Mouse (Mus musculus) embryonic fibroblast, embryonic 13.5 days (primary cell): Measurements from ENCODE around the gene Prkag3. TPM values are rescaled to one million over a fixed set of nuclear protein-coding genes. Genes with fewer than 3 reads are reported as not detected.
A peak's percentile ranks its signal among the peaks of the same experiment; 100 is the strongest.

ENCODE experiments used
- H3K27ac ChIP-seq: 2 replicates; pipeline ENCODE4 v1.5.1; 2012; ENCODE audit warnings: low read length, control low read depth, inconsistent platforms; ENCODE audit not compliant: insufficient read depth
- H3K4me1 ChIP-seq: 2 replicates; pipeline ENCODE4 v1.6.1; 2011; ENCODE audit warnings: low read length; ENCODE audit not compliant: control insufficient read depth, insufficient read depth
- H3K4me3 ChIP-seq: 2 replicates; pipeline ENCODE4 v1.5.1; 2011; ENCODE audit warnings: mild to moderate bottlenecking, control low read depth, low read length; ENCODE audit not compliant: insufficient read depth
- CTCF ChIP-seq: IDR thresholded peaks from 2 replicates; pipeline ENCODE4 v1.5.1; 2011; ENCODE audit warnings: mild to moderate bottlenecking, control low read depth, low read length, moderate library complexity, borderline replicate concordance; ENCODE audit not compliant: insufficient read depth
- POLR2A ChIP-seq: IDR thresholded peaks from 2 replicates; pipeline ENCODE4 v1.6.1; 2011; ENCODE audit warnings: low read depth, mild to moderate bottlenecking, control low read depth, low read length, moderate library complexity
- polyA plus RNA-seq: library from polyadenylated mRNA; stranded (reverse); fragments of >200 nt; gene quantifications from 2 replicates; pipeline ENCODE4 v1.2.4, GENCODE M21; 2011; ENCODE audit warnings: low read depth; ENCODE audit not compliant: missing spikeins, insufficient read length

Gene Prkag3
- 0.26 and 0.32 TPM in 2 replicates for polyA plus RNA-seq

- Histone ChIP-seq H3K27ac (no peak within 1 kb of the TSS), H3K4me1 (peaks cover 7% of the 10 kb centered on the region; the same call in 1 of the 2 replicates), H3K4me3 (no peak within 1 kb of the TSS)
- no peak; the same call in 1 of the 2 replicates for TF ChIP-seq CTCF
- TF ChIP-seq POLR2A = no peak
These were observed at the start of gene Prkag3 for GRCm38 (mm10) chr1:74748643-74749271. Prkag3 (minus strand) TSS chr1:74749221.

DNA sequence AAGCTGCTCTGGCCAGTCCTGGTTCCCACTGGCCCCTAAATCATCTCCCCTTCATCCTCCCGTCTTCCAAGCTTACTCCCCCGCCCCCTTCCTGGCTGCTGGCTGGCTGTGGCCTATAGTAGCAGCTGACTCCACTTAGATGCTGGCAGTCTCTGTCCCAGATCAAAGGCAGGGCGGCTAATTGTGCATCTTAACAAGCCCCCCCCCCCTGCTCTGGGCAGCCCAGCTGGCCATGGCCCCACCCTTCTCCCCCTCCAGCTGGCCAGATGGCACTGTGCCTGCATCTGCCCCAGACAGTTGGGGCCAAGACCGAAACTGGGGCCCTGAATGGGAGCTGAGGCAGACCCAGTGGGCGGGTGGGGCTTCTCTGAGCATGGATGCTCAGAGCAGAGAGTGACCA lies 48.4 kb upstream of the Prkag3 start:
- Histone ChIP-seq H3K4me1 (no peaks in the 10 kb centered on the region), H3K4me3 (no peak overlapping the region), H3K27ac (no peak overlapping the region)
- TF ChIP-seq POLR2A (no peak), CTCF (no peak)

- H3K4me1 ChIP-seq = no peaks in the 10 kb centered on the region
- no peak for TF ChIP-seq CTCF
- TF ChIP-seq POLR2A = no peak
- no peak overlapping the region for H3K27ac ChIP-seq
These were observed 46.1 kb upstream of the Prkag3 start for GRCm38 (mm10) chr1:74795145-74795529.

GRCm38 (mm10) chr1:74794487-74795144 lies 45.6 kb upstream of the Prkag3 start:
- H3K4me3 ChIP-seq = 0 out of 2 replicates have a peak overlapping the region, but pooled peaks have one; percentile 8
- no peak overlapping the region for H3K27ac ChIP-seq
- TF ChIP-seq POLR2A (no peak), CTCF (no peak)
- H3K4me1 ChIP-seq = no peaks in the 10 kb centered on the region

More at GRCm38 (mm10) chr1:74795145-74795529, 46.1 kb upstream of the Prkag3 start:
- H3K4me3 ChIP-seq = no peak overlapping the region

GRCm38 (mm10) chr1:74792831-74793660 lies 44.0 kb upstream of the Prkag3 start:
- TF ChIP-seq POLR2A (no peak), CTCF (no peak)
- Histone ChIP-seq H3K4me1 (no peaks in the 10 kb centered on the region), H3K4me3 (no peak overlapping the region), H3K27ac (no peak overlapping the region)

DNA sequence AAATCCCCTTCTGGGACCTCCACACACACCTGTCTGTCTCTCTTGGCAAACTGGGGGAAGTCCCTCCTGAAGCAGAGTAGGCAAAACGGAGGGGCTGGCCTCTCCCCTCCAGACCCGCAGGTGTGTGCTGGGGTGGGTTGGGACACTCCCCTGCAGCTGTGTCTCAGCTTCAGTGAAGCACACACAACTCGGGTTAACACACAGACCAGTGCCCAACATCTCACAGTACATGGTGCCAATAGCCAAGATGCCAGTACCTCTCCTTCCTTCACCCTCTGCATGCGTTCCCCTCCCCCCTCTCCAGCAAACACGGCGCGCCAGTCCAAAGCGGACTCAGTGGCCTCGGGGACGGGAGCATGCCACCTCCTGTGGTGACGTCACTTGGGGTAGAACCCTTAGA lies 42.2 kb upstream of the Prkag3 start, which contains the start of gene Wnt10a:
Gene Wnt10a, plus strand, starts transcription at position 268 of the 400 bp plus-strand sequence.
- H3K27ac ChIP-seq = no peak within 1 kb of the TSS
- no peaks in the 10 kb centered on the region for H3K4me1 ChIP-seq
- no peak for TF ChIP-seq POLR2A
- no peak for TF ChIP-seq CTCF
- no peak within 1 kb of the TSS for H3K4me3 ChIP-seq

- no peak for TF ChIP-seq POLR2A
- no peak for TF ChIP-seq CTCF
- Histone ChIP-seq H3K4me3 (no peak overlapping the region), H3K27ac (no peak overlapping the region), H3K4me1 (no peaks in the 10 kb centered on the region)
These were observed 41.1 kb upstream of the Prkag3 start for GRCm38 (mm10) chr1:74790095-74790494.

DNA sequence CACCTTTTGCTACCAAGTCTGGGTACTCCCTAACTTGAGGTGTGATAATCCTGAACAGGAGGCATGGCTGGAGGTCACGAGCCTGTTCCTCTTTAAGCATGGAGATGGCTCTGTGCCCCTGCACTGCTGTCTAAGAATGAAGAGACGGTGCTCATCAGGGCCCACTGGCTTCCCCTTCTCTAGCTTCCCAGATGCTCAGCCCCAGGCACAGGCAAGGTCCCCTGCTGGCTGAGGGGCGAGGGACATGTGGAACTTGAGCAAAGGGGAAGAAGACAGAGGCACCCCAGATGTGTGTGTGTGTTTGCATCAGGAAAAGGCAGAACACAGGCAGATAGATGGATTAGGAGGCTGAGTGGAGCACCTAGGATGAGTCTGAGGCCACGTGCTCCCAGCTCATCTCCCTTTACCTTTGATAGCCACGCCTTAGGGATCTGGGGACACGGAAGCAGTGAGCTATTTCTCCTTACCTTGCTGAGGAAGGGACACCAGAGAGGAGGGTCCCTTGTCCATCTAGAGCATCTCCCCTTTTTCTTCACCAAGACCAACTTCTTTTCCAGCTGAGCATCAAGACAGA lies 39.7 kb upstream of the Prkag3 start:
- H3K4me3 ChIP-seq = no peak overlapping the region
- no peak overlapping the region for H3K27ac ChIP-seq
- H3K4me1 ChIP-seq = no peaks in the 10 kb centered on the region
- no peak for TF ChIP-seq CTCF
- TF ChIP-seq POLR2A = no peak

DNA sequence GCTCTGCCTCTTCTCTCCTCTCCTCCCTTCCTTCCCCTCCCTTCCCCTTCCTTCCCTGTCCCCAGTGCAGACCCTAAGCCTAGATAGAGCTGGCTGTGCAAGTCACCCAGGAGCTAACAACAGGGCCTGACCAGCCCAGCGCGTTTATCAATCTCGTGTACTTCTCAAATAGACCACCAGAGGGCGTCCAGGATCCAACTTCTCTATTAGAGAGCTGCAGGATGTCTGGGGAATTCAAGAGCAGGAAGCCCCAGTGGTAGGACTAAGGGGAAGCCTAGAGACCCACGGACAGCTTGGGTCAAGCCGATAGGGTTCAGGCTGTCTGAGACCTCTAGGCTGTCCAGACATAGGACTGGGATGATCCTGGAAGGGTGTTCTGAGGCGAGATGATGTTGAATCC lies 38.8 kb upstream of the Prkag3 start:
- no peak overlapping the region for H3K27ac ChIP-seq
- H3K4me3 ChIP-seq = no peak overlapping the region
- no peaks in the 10 kb centered on the region for H3K4me1 ChIP-seq
- TF ChIP-seq CTCF = no peak
- no peak for TF ChIP-seq POLR2A

DNA sequence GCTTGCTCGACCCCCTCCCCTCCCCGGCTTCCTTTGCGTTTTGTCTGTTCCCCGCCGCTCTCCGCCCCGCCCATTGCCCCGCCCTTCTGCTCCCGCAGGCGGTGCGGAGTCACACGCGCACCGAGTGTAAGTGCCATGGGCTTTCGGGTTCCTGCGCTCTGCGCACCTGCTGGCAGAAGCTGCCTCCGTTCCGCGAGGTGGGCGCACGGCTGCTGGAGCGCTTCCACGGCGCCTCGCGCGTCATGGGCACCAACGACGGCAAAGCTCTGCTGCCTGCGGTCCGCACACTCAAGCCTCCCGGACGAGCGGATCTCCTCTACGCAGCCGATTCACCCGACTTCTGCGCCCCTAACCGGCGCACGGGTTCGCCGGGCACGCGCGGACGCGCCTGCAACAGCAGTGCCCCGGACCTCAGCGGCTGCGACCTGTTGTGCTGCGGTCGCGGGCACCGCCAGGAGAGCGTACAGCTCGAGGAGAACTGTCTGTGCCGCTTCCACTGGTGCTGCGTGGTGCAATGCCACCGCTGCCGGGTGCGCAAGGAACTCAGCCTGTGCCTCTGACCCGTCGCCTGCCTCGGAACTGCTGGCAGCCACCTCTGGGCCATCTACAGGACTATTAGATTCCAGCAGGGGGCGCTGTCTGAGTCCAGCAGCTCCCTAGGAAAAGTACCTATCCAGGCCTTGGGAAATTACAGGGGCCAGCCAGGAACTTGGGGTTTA lies 35.2 kb upstream of the Prkag3 start:
- TF ChIP-seq CTCF (0 out of 2 replicates have a peak, but pooled peaks have one; percentile 24), POLR2A (no peak)

More for the DNA sequence above, 35.2 kb upstream of the Prkag3 start:
- no peaks in the 10 kb centered on the region for H3K4me1 ChIP-seq
- no peak overlapping the region for H3K27ac ChIP-seq
- H3K4me3 ChIP-seq = peak overlapping the region; percentile 39
